Mouse (Mus musculus): ENCODE data around the gene Olfr150.
"Not testable (repeated sequence)": the region's sequence is repeated elsewhere in the genome, so short reads cannot be mapped to it uniquely, and the experiment has no call there.

Olfr150 gene

DNA sequence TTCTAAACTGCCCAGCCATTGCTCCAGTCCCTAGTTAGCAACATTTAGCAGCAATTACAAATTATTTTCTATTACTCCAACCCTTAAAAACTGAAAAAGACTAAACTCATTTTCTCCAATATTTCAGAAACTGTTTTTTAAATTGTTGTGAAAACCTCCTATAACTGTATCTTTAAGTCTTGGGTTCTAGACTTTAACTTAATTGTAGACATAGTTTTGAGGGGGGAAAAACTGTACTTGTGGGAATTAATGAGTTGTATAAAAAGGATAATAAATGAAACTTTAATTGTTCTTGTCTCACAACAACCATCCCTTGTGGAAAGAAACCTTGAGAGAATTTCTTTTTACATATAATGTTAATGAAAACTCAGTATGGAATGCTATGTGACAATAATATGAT lies at the start of gene Olfr150:
Gene Olfr150 (plus strand): TSS at position 301 of the 400 bp plus-strand sequence.
- DNase-seq (ENCODE audit: low spot score in 2 of 2): no peak

DNA sequence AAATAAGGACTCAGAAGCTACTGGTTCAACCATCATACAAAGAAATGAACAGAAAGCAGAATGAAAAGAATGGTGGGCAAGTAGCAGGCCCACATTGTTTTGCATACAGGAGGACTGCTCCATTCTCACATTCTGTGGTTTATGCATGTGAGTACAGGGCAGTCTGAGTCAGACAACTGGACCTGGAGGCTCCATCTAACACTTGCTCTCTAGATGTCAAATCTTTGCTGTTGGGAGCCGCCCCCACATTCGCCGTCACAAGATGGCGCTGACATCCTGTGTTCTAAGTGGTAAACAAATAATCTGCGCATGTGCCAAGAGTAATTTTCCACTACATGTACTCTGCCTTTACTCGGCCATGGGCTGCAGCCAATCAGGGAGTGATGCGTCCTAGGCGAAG lies 29.7 kb upstream of the Olfr150 start:
- not testable (repeated sequence) for DNase-seq (ENCODE audit: low spot score in 2 of 2)

DNA sequence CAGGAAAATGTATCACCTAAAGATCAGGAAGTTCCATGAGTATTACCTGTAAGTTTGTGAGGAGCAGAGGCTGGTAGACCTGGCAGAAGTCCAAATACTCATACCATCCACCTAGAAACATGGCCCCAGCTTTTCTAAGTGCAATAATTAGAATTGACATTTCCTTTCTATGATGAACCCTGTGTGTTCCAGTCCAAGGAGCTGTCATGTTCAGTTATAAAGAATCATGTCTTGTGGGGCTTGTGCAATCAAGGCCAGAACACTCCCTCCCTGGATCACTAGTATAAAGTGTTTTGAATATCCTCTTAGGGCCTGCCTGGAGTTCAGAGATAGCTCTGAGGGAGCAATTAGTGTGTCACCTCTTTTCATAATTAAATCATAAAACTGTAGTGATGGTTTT lies 23.8 kb upstream of the Olfr150 start, which contains the start of gene Olfr149:
Gene Olfr149 (minus strand): TSS at position 101 of the 400 bp plus-strand sequence.
- no peak for DNase-seq (ENCODE audit: low spot score in 2 of 2)

DNA sequence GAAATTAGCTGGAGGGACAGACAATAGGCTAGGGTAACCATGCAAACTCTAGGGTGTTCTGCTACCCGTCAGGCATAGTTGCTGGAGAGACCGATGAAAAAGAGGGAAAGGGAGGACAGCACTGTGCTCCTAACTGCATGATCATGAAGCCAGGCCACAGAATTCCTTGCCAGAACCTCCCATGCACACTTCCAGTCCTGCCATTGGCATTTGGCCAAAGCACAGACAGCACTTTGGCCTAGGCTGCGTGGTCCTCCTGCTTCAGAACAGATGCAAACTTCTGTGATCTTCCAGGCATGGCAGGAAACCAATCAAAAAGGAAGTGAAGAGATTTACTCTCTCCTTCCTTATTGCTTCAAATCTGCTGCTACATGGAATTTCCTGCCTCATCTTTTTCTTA lies 21.8 kb upstream of the Olfr150 start:
- no peak for DNase-seq (ENCODE audit: low spot score in 2 of 2)

DNA sequence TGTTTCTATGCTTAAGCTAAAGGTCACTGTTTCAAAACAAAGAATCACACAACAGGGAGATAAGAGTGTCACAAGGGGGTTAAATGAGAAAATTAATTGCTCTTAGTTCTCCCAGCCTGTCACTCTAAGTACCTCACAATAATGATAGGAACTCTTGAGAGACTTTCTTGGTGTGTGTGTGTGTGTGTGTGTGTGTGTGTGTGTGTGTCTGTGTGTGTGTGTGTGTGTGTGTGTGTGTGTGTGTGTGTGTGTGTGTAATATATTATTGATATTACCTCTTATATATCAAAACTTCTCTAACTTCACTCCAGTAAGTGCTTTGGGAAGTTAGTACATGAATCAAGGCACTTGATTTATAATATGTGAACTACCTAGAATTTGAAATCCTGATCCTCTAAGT lies 19.7 kb upstream of the Olfr150 start, which contains the start of gene Olfr965:
Gene Olfr965 (plus strand): TSS at position 301 of the 400 bp plus-strand sequence.
- no peak for DNase-seq (ENCODE audit: low spot score in 2 of 2)

DNA sequence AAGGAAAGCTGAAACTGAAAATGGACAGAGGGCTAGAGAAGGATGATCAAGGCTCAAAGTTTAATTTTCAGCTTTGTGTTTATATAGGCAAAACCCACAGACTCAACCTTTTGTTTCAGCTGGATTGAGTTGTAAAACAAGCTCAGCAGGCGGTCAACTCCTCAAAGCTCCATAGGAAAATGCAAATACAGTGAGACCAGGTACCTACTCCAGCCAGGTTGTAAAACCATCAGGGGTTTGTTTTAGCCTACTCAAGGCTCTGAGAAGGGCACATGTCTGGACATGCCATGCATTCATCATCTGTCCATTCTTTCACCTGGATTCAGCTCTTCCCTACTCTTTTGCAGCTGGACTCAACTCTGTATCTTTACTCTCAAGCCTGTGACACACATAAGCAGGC lies 10.0 kb downstream of the Olfr150 start:
- no peak for DNase-seq (ENCODE audit: low spot score in 2 of 2)

DNA sequence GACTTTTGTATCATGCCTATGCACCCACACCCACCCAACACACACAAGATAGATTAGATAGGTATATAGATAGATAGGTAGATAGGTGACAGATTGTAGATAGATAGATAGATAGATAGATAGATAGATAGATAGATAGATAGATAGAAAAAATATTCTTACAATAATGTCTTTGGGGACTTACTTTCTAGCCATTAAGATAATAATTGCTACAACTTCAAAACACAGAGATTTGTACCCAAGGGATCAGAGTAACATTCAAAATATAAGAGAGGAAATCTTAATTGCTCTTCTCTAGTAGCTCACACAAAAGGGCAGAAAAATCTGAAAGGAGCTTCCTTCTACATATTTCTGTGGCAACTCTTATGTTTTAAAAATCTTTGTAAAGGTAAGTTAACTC lies 15.2 kb downstream of the Olfr150 start, which contains the start of gene Olfr967:
Gene Olfr967 (plus strand): TSS at position 301 of the 400 bp plus-strand sequence.
- no peak for DNase-seq (ENCODE audit: low spot score in 2 of 2)

DNA sequence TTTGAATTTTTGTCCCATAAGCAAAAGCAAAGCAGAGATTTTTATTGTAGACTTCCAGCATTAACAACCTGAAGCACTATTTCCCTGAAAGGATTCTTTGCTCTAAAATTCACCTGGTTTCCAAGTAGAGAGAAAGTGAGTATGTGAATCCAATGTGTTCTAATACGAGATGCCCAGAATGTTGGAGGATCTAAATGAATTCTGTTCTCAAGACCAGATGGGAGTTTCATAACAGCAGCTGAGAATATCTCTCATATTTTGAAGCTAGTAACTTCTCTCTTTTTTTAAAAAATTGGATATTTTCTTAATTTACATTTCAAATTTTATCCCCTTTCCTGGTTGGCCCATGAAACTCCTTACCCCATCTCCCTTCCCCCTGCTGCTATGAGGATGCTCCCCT lies 15.7 kb downstream of the Olfr150 start:
- DNase-seq (ENCODE audit: low spot score in 2 of 2): no peak

DNA sequence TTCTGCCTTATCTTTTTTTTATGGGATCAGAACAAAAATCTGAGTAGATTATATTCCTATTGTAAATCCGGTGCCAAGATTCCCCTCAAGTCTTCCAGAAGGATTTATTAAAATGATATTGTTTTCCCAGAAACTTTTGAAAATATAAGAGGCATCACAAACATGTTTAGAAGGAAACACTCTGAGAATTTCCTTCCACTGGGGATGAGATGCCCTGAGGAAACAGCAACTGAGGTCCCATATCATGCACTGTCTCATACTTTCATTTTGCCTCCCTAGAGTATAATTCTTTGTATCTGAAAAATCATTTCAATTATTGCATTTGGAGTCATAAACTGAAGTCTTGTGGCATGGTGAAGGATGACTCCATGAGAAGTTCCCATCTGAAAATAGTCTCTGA lies 52.4 kb downstream of the Olfr150 start, which contains the start of gene Olfr968:
Gene Olfr968 (minus strand): TSS at position 101 of the 400 bp plus-strand sequence.
- DNase-seq (ENCODE audit: low spot score in 2 of 2): no peak
